Mouse (Mus musculus): Measurements from ENCODE around the gene Scgb2b2.

The Scgb2b2 gene

DNA sequence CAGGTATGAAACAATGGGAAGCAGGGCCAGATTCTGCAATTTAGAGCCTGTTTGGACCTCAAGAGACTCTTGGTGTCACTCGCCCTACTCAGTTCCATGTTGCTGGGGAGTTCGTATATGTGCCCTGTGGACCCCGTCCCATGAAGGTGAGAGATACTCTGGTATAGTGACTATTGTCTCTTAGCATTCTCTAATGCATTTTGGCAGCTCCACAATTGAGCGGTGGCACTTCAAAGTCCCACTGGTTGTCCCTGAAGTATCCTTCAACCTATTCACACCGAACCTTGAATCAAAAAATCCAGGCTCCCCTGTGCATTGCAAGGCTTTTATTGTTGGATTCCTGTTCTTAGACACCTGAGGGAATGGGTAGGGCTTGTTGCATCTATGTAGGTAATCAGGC lies at the start of gene Scgb2b2:
Scgb2b2 (plus strand) TSS at position 301 of the 400 bp plus-strand sequence.
- no peak for DNase-seq (ENCODE audit: low spot score)

DNA sequence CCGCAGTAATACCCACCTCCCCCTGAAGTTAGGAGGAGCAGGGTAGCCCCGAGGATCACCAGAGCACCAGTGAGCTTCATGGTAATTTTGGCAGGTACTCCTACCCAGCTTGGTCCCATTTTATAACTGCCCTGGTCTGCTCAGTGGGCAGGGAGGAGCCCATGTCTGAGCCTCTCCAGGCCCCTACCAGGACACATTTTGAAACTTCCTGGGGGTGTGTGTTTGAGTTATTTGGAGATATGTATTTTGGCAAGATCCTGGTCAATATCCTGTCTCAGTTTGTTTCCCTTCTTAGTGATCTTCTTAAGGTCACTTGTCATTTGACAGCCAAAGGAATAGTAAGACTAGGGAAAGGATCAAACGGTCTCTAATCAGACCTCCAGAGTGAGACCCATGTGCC lies 1.4 kb downstream of the Scgb2b2 start, which contains the start of gene Scgb1b2:
Scgb1b2 (minus strand) TSS at position 101 of the 400 bp plus-strand sequence.
- DNase-seq (ENCODE audit: low spot score) = no peak

Measured in layer of hippocampus, adult 11-12 months (tissue).